Mouse (Mus musculus): ENCODE results near the gene Ccdc84. TPM values are rescaled to one million over a fixed set of nuclear protein-coding genes. Genes with fewer than 3 reads are reported as not detected.
"Not testable (repeated sequence)": the region's sequence is repeated elsewhere in the genome, so short reads cannot be mapped to it uniquely, and the experiment has no call there.

The Ccdc84 gene
- total and polyA plus RNA-seq, 3 experiments: 10.2 to 32.2 (median 23.7) TPM

GRCm38 (mm10) chr9:44420280-44420898, 2.0 kb upstream of the Ccdc84 start:
- H3K4me3 ChIP-seq (ENCODE audit: low read depth, low read length): no peak overlapping the region
- TF ChIP-seq POLR2AphosphoS5 (IDR thresholded peaks at IDR 0.05; ENCODE audit: insufficient replicate concordance, low read depth, low read length) (no peak), GATA1 (IDR thresholded peaks at IDR 0.05; ENCODE audit: borderline replicate concordance, low read length) (no peak), GATA2 (IDR thresholded peaks at IDR 0.05; ENCODE audit: borderline replicate concordance, low read depth, low read length) (no peak), CTCF (IDR thresholded peaks at IDR 0.05; ENCODE audit: low read depth, low read length) (no peak), TAL1 (conservative IDR thresholded peaks at IDR 0.05; ENCODE audit: low read depth, low read length) (no peak)
- H3K27me3 ChIP-seq (ENCODE audit: insufficient read depth, low read length): peaks cover 5% of the 10 kb centered on the region; the same call in 1 of the 2 replicates
- H3K4me1 ChIP-seq (ENCODE audit: insufficient read depth, low read depth, low read length): peaks cover 36% of the 10 kb centered on the region
- peaks cover 13% of the 10 kb centered on the region for H3K36me3 ChIP-seq (replicated peaks)
- DNase-seq (ENCODE audit: low spot score): peak; percentile 49
- ATAC-seq (ENCODE audit: extremely low read depth, insufficient number of reproducible peaks, low FRiP score, poor library complexity, severe bottlenecking): no peak
- H3K9me3 ChIP-seq (replicated peaks): peaks cover 3% of the 10 kb centered on the region; the same call in 1 of the 2 replicates

GRCm38 (mm10) chr9:44419730-44420129, 1.4 kb upstream of the Ccdc84 start:
- Histone ChIP-seq H3K36me3 (replicated peaks) (peaks cover 16% of the 10 kb centered on the region), H3K4me1 (ENCODE audit: insufficient read depth, low read depth, low read length) (peaks cover 36% of the 10 kb centered on the region)
- H3K4me3 ChIP-seq (ENCODE audit: low read depth, low read length); DNase-seq (ENCODE audit: low spot score); ATAC-seq (ENCODE audit: extremely low read depth, insufficient number of reproducible peaks, low FRiP score, poor library complexity, severe bottlenecking); H3K9me3 ChIP-seq (replicated peaks); H3K27me3 ChIP-seq (ENCODE audit: insufficient read depth, low read length): not testable (repeated sequence)

DNA sequence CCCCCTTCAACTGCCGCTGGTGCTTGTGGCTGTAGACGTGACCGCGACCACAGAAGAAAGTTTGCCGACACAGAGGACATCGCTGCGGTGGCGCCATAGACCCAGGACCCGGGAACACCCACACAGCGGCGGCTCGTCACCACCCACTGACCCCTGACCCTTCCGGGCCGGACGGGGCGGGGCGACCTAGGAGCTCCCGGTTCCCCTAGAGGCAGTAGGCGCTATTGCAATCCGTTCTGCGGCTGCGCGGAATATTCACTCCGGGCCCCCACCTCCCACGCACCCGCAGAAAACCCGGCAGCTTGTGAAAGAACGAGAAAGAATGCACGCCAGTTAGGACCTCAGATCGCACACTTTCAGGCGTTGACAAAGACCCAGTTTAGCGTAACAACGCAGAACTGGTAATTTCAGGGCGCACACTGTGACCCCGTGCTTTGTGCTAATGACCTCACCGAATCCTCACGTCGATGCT, 441 bp downstream of the Ccdc84 start:
- H3K4me1 ChIP-seq (ENCODE audit: insufficient read depth, low read depth, low read length): peaks cover 47% of the 10 kb centered on the region
- DNase-seq (ENCODE audit: low spot score) (peak; percentile 74), ATAC-seq (ENCODE audit: extremely low read depth, insufficient number of reproducible peaks, low FRiP score, poor library complexity, severe bottlenecking) (peak; percentile 80)
- peak overlapping the region; percentile 99 for H3K4me3 ChIP-seq (ENCODE audit: low read depth, low read length)
- H3K9me3 ChIP-seq (replicated peaks): peaks cover 3% of the 10 kb centered on the region; the same call in 1 of the 2 replicates
- H3K36me3 ChIP-seq (replicated peaks): peaks cover 34% of the 10 kb centered on the region
- no peaks in the 10 kb centered on the region; the same call in 1 of the 2 replicates for H3K27me3 ChIP-seq (ENCODE audit: insufficient read depth, low read length)
- no peak for TF ChIP-seq GATA1 (IDR thresholded peaks at IDR 0.05; ENCODE audit: borderline replicate concordance, low read length)
- TF ChIP-seq CTCF (IDR thresholded peaks at IDR 0.05; ENCODE audit: low read depth, low read length): peak; percentile 34

DNA sequence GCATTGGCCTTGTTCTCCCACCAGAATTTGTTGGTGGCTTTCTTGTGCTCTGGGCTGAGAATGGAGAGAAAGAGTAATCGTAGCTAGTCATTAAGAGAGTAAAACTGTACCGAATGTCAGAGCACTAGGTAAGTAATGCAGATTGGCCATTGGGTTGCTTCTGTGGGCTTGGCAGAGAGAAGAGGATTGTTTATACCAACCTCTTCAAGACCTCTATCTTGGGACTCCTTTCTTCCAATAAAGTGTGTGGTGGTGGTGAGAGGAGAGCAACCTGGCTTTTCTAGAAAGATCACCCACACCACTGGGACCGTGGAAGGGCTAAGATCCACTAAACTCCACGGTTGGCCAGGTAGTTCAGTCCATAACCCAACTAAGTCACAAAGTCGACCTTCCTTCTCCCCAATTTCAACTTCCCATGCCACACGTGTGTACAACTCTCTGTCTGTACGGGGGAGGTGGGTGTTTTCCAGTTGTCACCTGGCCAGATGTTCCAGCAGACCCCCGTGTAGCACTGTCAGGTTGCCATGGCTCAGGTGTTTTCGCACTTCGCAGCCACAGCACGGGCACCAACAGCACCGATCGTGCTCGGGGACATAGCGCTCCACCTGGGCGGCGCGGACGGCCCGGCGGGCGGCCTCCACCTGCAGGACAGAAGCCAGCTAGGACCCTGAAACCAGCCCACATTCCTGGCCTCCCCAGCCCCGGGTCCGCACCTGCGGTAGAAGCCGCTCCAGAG, 1.0 kb downstream of the Ccdc84 start:
- DNase-seq (ENCODE audit: low spot score) (no peak), ATAC-seq (ENCODE audit: extremely low read depth, insufficient number of reproducible peaks, low FRiP score, poor library complexity, severe bottlenecking) (no peak)
- Histone ChIP-seq H3K4me3 (ENCODE audit: low read depth, low read length) (peak overlapping the region; percentile 99), H3K4me1 (ENCODE audit: insufficient read depth, low read depth, low read length) (peaks cover 53% of the 10 kb centered on the region), H3K36me3 (replicated peaks) (peaks cover 40% of the 10 kb centered on the region), H3K27me3 (ENCODE audit: insufficient read depth, low read length) (no peaks in the 10 kb centered on the region; the same call in 1 of the 2 replicates), H3K9me3 (replicated peaks) (peaks cover 3% of the 10 kb centered on the region; the same call in 1 of the 2 replicates)
- TF ChIP-seq GATA2 (IDR thresholded peaks at IDR 0.05; ENCODE audit: borderline replicate concordance, low read depth, low read length) (no peak), CTCF (IDR thresholded peaks at IDR 0.05; ENCODE audit: low read depth, low read length) (no peak), GATA1 (IDR thresholded peaks at IDR 0.05; ENCODE audit: borderline replicate concordance, low read length) (no peak), TAL1 (conservative IDR thresholded peaks at IDR 0.05; ENCODE audit: low read depth, low read length) (no peak), POLR2AphosphoS5 (IDR thresholded peaks at IDR 0.05; ENCODE audit: insufficient replicate concordance, low read depth, low read length) (no peak)

DNA sequence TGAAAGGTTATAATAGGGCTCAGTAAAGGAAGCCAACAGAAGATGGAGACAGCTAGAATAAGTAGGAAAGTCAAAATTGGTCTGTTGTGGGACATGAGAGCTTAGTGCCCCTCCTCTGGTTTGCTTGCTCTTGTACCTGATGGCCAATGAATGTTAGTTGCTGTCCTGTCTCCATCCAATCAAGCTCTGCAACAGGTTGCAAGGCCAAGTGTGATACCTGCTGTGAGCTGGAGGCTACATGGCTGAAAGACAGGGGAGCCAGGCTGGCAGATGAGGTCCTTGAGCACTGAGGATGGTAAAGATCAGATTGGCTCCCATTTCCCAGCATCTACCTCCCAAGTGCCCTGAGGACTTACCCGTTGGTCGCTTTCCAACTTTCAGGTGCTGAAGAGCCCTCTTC, 5.6 kb downstream of the Ccdc84 start:
- no peaks in the 10 kb centered on the region for H3K9me3 ChIP-seq (replicated peaks)
- H3K4me3 ChIP-seq (ENCODE audit: low read depth, low read length): peak overlapping the region; percentile 22; the same call in 1 of the 2 replicates
- DNase-seq (ENCODE audit: low spot score): no peak
- H3K36me3 ChIP-seq (replicated peaks): peaks cover 76% of the 10 kb centered on the region
- H3K27me3 ChIP-seq (ENCODE audit: insufficient read depth, low read length): no peaks in the 10 kb centered on the region
- peaks cover 62% of the 10 kb centered on the region for H3K4me1 ChIP-seq (ENCODE audit: insufficient read depth, low read depth, low read length)
- TF ChIP-seq TAL1 (conservative IDR thresholded peaks at IDR 0.05; ENCODE audit: low read depth, low read length): no peak
- TF ChIP-seq POLR2AphosphoS5 (IDR thresholded peaks at IDR 0.05; ENCODE audit: insufficient replicate concordance, low read depth, low read length): no peak
- TF ChIP-seq GATA1 (IDR thresholded peaks at IDR 0.05; ENCODE audit: borderline replicate concordance, low read length): no peak
- TF ChIP-seq CTCF (IDR thresholded peaks at IDR 0.05; ENCODE audit: low read depth, low read length): no peak
- no peak for TF ChIP-seq GATA2 (IDR thresholded peaks at IDR 0.05; ENCODE audit: borderline replicate concordance, low read depth, low read length)
- no peak for ATAC-seq (ENCODE audit: extremely low read depth, insufficient number of reproducible peaks, low FRiP score, poor library complexity, severe bottlenecking)

DNA sequence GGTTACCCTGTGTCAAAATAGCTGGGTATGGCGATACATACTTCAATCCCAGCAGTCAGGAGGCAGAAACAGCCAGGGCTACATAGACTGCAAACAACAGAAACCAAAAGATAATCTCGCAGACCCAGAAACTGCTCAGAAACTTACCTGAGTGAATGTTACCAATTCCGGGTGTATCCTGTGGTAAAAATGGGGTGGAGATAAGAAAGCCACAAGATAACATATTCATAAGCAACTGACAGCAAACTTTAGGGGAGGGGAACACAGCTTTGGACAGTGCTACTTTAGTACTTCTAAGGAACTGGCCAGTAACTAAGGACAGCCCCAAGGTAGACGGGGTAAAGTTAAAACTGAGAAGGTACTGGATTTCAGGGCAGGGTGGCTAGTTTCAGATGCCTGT, 6.1 kb downstream of the Ccdc84 start:
- ATAC-seq (ENCODE audit: extremely low read depth, insufficient number of reproducible peaks, low FRiP score, poor library complexity, severe bottlenecking): peak; percentile 24

More for the DNA sequence above, 6.1 kb downstream of the Ccdc84 start:
- TF ChIP-seq GATA2 (IDR thresholded peaks at IDR 0.05; ENCODE audit: borderline replicate concordance, low read depth, low read length) (no peak), POLR2AphosphoS5 (IDR thresholded peaks at IDR 0.05; ENCODE audit: insufficient replicate concordance, low read depth, low read length) (no peak), GATA1 (IDR thresholded peaks at IDR 0.05; ENCODE audit: borderline replicate concordance, low read length) (no peak), TAL1 (conservative IDR thresholded peaks at IDR 0.05; ENCODE audit: low read depth, low read length) (peak; percentile 30; the same call in 1 of the 2 replicates), CTCF (IDR thresholded peaks at IDR 0.05; ENCODE audit: low read depth, low read length) (no peak)
- H3K4me3 ChIP-seq (ENCODE audit: low read depth, low read length): no peak overlapping the region; the same call in 1 of the 2 replicates
- peaks cover 76% of the 10 kb centered on the region for H3K36me3 ChIP-seq (replicated peaks)
- no peaks in the 10 kb centered on the region for H3K9me3 ChIP-seq (replicated peaks)
- H3K4me1 ChIP-seq (ENCODE audit: insufficient read depth, low read depth, low read length): peaks cover 60% of the 10 kb centered on the region
- H3K27me3 ChIP-seq (ENCODE audit: insufficient read depth, low read length): no peaks in the 10 kb centered on the region
- peak; percentile 44 for DNase-seq (ENCODE audit: low spot score)

Data from G1E (cell line).